10 mouse cellular contexts compared by ENCODE assay signal in genomic region chr8:84779519-84780224, GRCm38 (mm10). TPM values are rescaled to one million over a fixed set of nuclear protein-coding genes. Genes with fewer than 3 reads are reported as not detected.
DNase-seq lines count a peak whose midpoint lies in the region; ATAC-seq and TF ChIP-seq lines count a peak whose summit lies in the region.
"Had no signal": no experiment of that assay in that cellular context is flagged by ENCODE, and none has a peak within 500 bp of the region (broad histone marks: within the 10 kb centered on the region; RNA-seq: fewer than 3 reads in every experiment).

No protein-coding gene starts in this region.

- H3K4me2 ChIP-seq in forebrain, embryonic 15.5 days (replicated peaks): peak overlapping the region; percentile 43
- H3K4me2 ChIP-seq in midbrain, postnatal 0 days (ENCODE audit: low read depth, low read length, poor library complexity, severe bottlenecking): no peak overlapping the region

- 0 out of 2 replicates have a peak, but pooled peaks cover 13% of the 10 kb centered on the region for H3K4me1 ChIP-seq in kidney, adult 2 months (ENCODE audit: control insufficient read depth, insufficient read depth, low read length)
- H3K4me1 ChIP-seq in brown adipose tissue, adult 24 weeks (ENCODE audit: control insufficient read depth, insufficient read depth, insufficient read length, low read length): peaks cover 51% of the 10 kb centered on the region
- H3K4me1 ChIP-seq in forebrain, embryonic 15.5 days: peaks cover 93% of the 10 kb centered on the region
- H3K4me1 ChIP-seq in midbrain, postnatal 0 days (ENCODE audit: insufficient read depth, low read length): 0 out of 2 replicates have a peak, but pooled peaks cover 5% of the 10 kb centered on the region

- WGBS in kidney, adult 2 months: 39% methylated on average over 19 of the region's 19 CpGs
- 3% methylated on average over 19 of the region's 19 CpGs for WGBS in forebrain, embryonic 15.5 days
- WGBS in midbrain, postnatal 0 days: 14% methylated on average over 19 of the region's 19 CpGs

- peak; percentile 42 for DNase-seq in kidney, adult 2 months
- no peak for DNase-seq in kidney, postnatal 36 days
- DNase-seq in midbrain, postnatal 0 days (ENCODE audit: low spot score): peak; percentile 68
- no peak for DNase-seq in left cerebral cortex, postnatal 14 days (ENCODE audit: low spot score in 2 of 2)
- no peak for DNase-seq in layer of hippocampus, adult 9-10 months (ENCODE audit: low spot score)
- no peak for DNase-seq in c-Kit-positive CD71-positive TER-119-positive erythroid progenitor cells, embryonic 14.5 days (ENCODE audit: low spot score)
- DNase-seq: right cerebral cortex, postnatal 4 days had no signal

- no peaks in the 10 kb centered on the region for H3K36me3 ChIP-seq in kidney, adult 2 months (ENCODE audit: control insufficient read depth, insufficient read depth, low read length)
- no peaks in the 10 kb centered on the region for H3K36me3 ChIP-seq in forebrain, embryonic 15.5 days
- no peaks in the 10 kb centered on the region for H3K36me3 ChIP-seq in midbrain, postnatal 0 days (ENCODE audit: insufficient read depth, low read length)

- no peak for TF ChIP-seq CTCF in kidney, adult 2 months (conservative IDR thresholded peaks at IDR 0.05; ENCODE audit: insufficient read depth, insufficient read length, low read depth, low read length)
- no peak for TF ChIP-seq CTCF in midbrain, postnatal 0 days (IDR thresholded peaks at IDR 0.05)

- no peak overlapping the region for H3K27ac ChIP-seq in kidney, adult 2 months (ENCODE audit: insufficient read depth, low read depth, low read length)
- H3K27ac ChIP-seq in brown adipose tissue, adult 24 weeks (replicated peaks; ENCODE audit: low read depth, low read length): peak overlapping the region; percentile 30
- H3K27ac ChIP-seq in forebrain, embryonic 15.5 days (replicated peaks): peak overlapping the region; percentile 97
- H3K27ac ChIP-seq in midbrain, postnatal 0 days (ENCODE audit: low read depth, low read length): peak overlapping the region; percentile 67

- no peaks in the 10 kb centered on the region for H3K27me3 ChIP-seq in kidney, adult 2 months (replicated peaks; ENCODE audit: control insufficient read depth, insufficient read depth, low read length)
- peaks cover 14% of the 10 kb centered on the region for H3K27me3 ChIP-seq in forebrain, embryonic 15.5 days
- peaks cover 63% of the 10 kb centered on the region for H3K27me3 ChIP-seq in midbrain, postnatal 0 days (ENCODE audit: insufficient read depth, low read length)

- H3K9ac ChIP-seq in forebrain, embryonic 15.5 days (replicated peaks): peak overlapping the region; percentile 65
- 0 out of 2 replicates have a peak overlapping the region, but pooled peaks have one; percentile 9 for H3K9ac ChIP-seq in midbrain, postnatal 0 days (replicated peaks; ENCODE audit: low read length, poor library complexity, severe bottlenecking)

- peak; percentile 63 for ATAC-seq in forebrain, embryonic 15.5 days (replicated peaks)
- ATAC-seq in midbrain, postnatal 0 days (ENCODE audit: low FRiP score): no peak

- H3K9me3 ChIP-seq in forebrain, embryonic 15.5 days: no peaks in the 10 kb centered on the region
- no peaks in the 10 kb centered on the region for H3K9me3 ChIP-seq in midbrain, postnatal 0 days (ENCODE audit: low read length)

- TF ChIP-seq POLR2A in kidney, adult 2 months (IDR thresholded peaks at IDR 0.05; ENCODE audit: low read depth, low read length): no peak

- H3K4me3 ChIP-seq in kidney, adult 2 months (ENCODE audit: insufficient read depth, low read depth, low read length): no peak overlapping the region
- 0 out of 2 replicates have a peak overlapping the region, but pooled peaks have one; percentile 12 for H3K4me3 ChIP-seq in brown adipose tissue, adult 24 weeks (ENCODE audit: insufficient read depth, low read depth, low read length)
- H3K4me3 ChIP-seq in forebrain, embryonic 15.5 days: peak overlapping the region; percentile 21
- no peak overlapping the region for H3K4me3 ChIP-seq in midbrain, postnatal 0 days (ENCODE audit: low read depth, low read length)

- intact Hi-C loops in left cerebral cortex, postnatal 14 days (cut with DNase I): loop anchor here (2.0 kb wide), 1 partner anchor 19 kb away; no protein-coding TSS in a partner anchor

RNA-seq across cellular contexts. Expression of gene Nfix, which starts 20.5 kb away (rescaled TPM):
- polyA plus RNA-seq in kidney, adult 2 months (2012; rRNA removed): 17.7 and 22.1 TPM in 2 replicates
- 74.6 and 78.4 TPM in 2 replicates for polyA plus RNA-seq in brown adipose tissue, adult 24 weeks (2012; ENCODE audit: insufficient read depth, insufficient read length, missing spikeins)
- 413 and 445 TPM in 2 replicates for polyA plus RNA-seq in forebrain, embryonic 15.5 days (2015; fragmentation: Nextera tagmentation; extraction: Ambion mirVana)
- total RNA-seq in midbrain, postnatal 0 days (2014; rRNA removed): 40.1 and 62.5 TPM in 2 replicates
- polyA plus RNA-seq in midbrain, postnatal 0 days (2015; fragmentation: Nextera tagmentation; extraction: Ambion mirVana): 41.7 and 53.7 TPM in 2 replicates
- total RNA-seq in left cerebral cortex, postnatal 14 days (2021): 100 to 1,000 TPM; 402 to 429 TPM

RNA-seq across cellular contexts. Expression of gene Dand5, which starts 43.0 kb away (rescaled TPM):
- 4.4 and 4.5 TPM in 2 replicates for polyA plus RNA-seq in kidney, adult 2 months (2012; rRNA removed)
- 7.2 and 9.4 TPM in 2 replicates for polyA plus RNA-seq in brown adipose tissue, adult 24 weeks (2012; ENCODE audit: insufficient read depth, insufficient read length, missing spikeins)
- 8.1 and 8.9 TPM in 2 replicates for polyA plus RNA-seq in forebrain, embryonic 15.5 days (2015; fragmentation: Nextera tagmentation; extraction: Ambion mirVana)
- 7.6 and 7.7 TPM in 2 replicates for total RNA-seq in midbrain, postnatal 0 days (2014; rRNA removed)
- 12.6 and 14.5 TPM in 2 replicates for polyA plus RNA-seq in midbrain, postnatal 0 days (2015; fragmentation: Nextera tagmentation; extraction: Ambion mirVana)
- 1 to 10 TPM; 8.0 to 9.6 TPM for total RNA-seq in left cerebral cortex, postnatal 14 days (2021)

RNA-seq across cellular contexts. Expression of gene Gadd45gip1, which starts 51.6 kb away (rescaled TPM):
- 24.2 and 41.0 TPM in 2 replicates for polyA plus RNA-seq in kidney, adult 2 months (2012; rRNA removed)
- 32.2 and 37.2 TPM in 2 replicates for polyA plus RNA-seq in brown adipose tissue, adult 24 weeks (2012; ENCODE audit: insufficient read depth, insufficient read length, missing spikeins)
- 36.3 and 39.9 TPM in 2 replicates for polyA plus RNA-seq in forebrain, embryonic 15.5 days (2015; fragmentation: Nextera tagmentation; extraction: Ambion mirVana)
- 27.5 and 28.2 TPM in 2 replicates for total RNA-seq in midbrain, postnatal 0 days (2014; rRNA removed)
- 42.9 and 45.1 TPM in 2 replicates for polyA plus RNA-seq in midbrain, postnatal 0 days (2015; fragmentation: Nextera tagmentation; extraction: Ambion mirVana)
- 10 to 100 TPM; 23.4 to 23.6 TPM for total RNA-seq in left cerebral cortex, postnatal 14 days (2021)

RNA-seq across cellular contexts. Expression of gene G430095P16Rik, which starts 56.9 kb away (rescaled TPM):
- 0.65 and 0.81 TPM in 2 replicates for polyA plus RNA-seq in kidney, adult 2 months (2012; rRNA removed)
- polyA plus RNA-seq in brown adipose tissue, adult 24 weeks (2012; ENCODE audit: insufficient read depth, insufficient read length, missing spikeins): 1.9 TPM in 1 of 2 replicates, not detected in the other
- 2.7 TPM in 2 replicates for polyA plus RNA-seq in forebrain, embryonic 15.5 days (2015; fragmentation: Nextera tagmentation; extraction: Ambion mirVana)
- total RNA-seq in midbrain, postnatal 0 days (2014; rRNA removed): not detected in 2 replicates
- polyA plus RNA-seq in midbrain, postnatal 0 days (2015; fragmentation: Nextera tagmentation; extraction: Ambion mirVana): 0.39 and 0.71 TPM in 2 replicates
- total RNA-seq in left cerebral cortex, postnatal 14 days (2021): not detected
- total RNA-seq: left cerebral cortex, adult 18-20 months had no signal

Comparison
In these comparisons a context has a peak if more than half of its experiments do, and no peak if none do; other contexts are left out.
1. DNase-seq: peak in kidney, adult 2 months (single experiment) and midbrain, postnatal 0 days (single experiment); none in kidney, postnatal 36 days (0 of 2), left cerebral cortex, postnatal 14 days (0 of 2), layer of hippocampus, adult 9-10 months (single experiment) and c-Kit-positive CD71-positive TER-119-positive erythroid progenitor cells, embryonic 14.5 days (single experiment).
2. H3K4me3 ChIP-seq: peak in brown adipose tissue, adult 24 weeks (single experiment) and forebrain, embryonic 15.5 days (single experiment); none in kidney, adult 2 months (single experiment) and midbrain, postnatal 0 days (single experiment).